Mouse (Mus musculus): ENCODE results near the gene Tmem98. TPM values are rescaled to one million over a fixed set of nuclear protein-coding genes. Genes with fewer than 3 reads are reported as not detected.

Gene Tmem98
- polyA plus RNA-seq, 1 experiment from 2014 or later, result 92.7 TPM

DNA sequence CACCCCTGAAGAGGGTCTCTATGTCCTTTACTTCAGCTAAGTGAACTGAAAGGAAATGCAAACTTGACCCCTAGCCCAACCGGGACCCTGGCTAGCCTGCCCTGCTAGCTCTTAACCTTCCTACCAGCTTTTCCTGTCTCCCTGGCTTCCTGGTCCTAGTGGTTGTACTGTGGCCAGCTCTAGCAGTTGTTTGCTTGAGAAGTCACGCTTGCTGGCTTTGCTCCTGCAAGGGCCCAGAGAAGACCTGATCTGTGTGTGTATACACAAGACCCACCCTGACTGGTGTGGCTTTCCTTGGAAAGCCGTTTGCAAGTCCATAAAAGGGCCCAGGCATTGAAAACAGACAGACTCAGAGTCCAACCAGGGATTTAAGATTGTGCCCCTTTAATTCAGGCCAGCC lies 7.3 kb upstream of the Tmem98 start:
- Histone ChIP-seq H3K9me3 (ENCODE audit: control insufficient read depth, low read length) (no peaks in the 10 kb centered on the region), H3K4me2 (ENCODE audit: low read depth, low read length, severe bottlenecking) (no peak overlapping the region), H3K36me3 (ENCODE audit: control insufficient read depth, insufficient read depth, low read length) (no peaks in the 10 kb centered on the region), H3K27me3 (ENCODE audit: control insufficient read depth, insufficient read depth, low read length) (no peaks in the 10 kb centered on the region), H3K9ac (ENCODE audit: low read length) (no peak overlapping the region), H3K4me1 (replicated peaks; ENCODE audit: control insufficient read depth, insufficient read depth, low read length) (no peaks in the 10 kb centered on the region), H3K4me3 (ENCODE audit: low read depth, low read length) (no peak overlapping the region), H3K27ac (ENCODE audit: low read depth, low read length) (no peak overlapping the region)
- ATAC-seq (replicated peaks; ENCODE audit: low FRiP score) (no peak), DNase-seq (ENCODE audit: low spot score) (no peak)
- WGBS, result 75% methylated on average over 3 of the region's 3 CpGs

DNA sequence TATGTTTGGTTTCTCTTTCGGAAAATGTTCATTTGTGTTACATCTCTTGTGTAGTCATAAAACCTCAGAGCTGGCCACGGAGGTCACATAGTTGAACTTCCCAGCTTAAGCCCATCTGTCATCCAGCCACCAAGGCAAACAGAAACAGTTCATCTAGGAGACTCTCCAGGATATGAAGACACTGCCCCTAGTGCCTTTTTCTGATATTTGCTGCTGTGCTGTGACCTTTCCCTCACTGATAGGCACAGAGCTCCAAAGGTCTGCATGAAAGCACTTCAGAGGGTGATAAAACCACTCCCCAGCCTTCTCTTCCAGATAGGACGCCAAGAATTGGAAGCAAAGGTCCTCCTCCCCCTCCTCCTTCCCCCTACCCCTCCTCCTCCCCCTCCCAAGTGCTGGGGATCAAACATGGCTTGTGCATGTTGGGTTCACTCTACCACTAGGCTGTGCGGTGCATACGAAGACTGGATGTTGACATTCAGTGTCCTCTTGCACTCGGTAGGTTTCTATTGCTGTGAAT lies 1.4 kb upstream of the Tmem98 start:
- Histone ChIP-seq H3K36me3 (ENCODE audit: control insufficient read depth, insufficient read depth, low read length) (no peaks in the 10 kb centered on the region), H3K27ac (ENCODE audit: low read depth, low read length) (no peak overlapping the region), H3K9me3 (ENCODE audit: control insufficient read depth, low read length) (no peaks in the 10 kb centered on the region), H3K4me2 (ENCODE audit: low read depth, low read length, severe bottlenecking) (no peak overlapping the region), H3K27me3 (ENCODE audit: control insufficient read depth, insufficient read depth, low read length) (no peaks in the 10 kb centered on the region), H3K4me3 (ENCODE audit: low read depth, low read length) (no peak overlapping the region), H3K9ac (ENCODE audit: low read length) (no peak overlapping the region), H3K4me1 (replicated peaks; ENCODE audit: control insufficient read depth, insufficient read depth, low read length) (peaks cover 8% of the 10 kb centered on the region)
- 67% methylated on average over 6 of the region's 6 CpGs for WGBS
- DNase-seq (ENCODE audit: low spot score) (no peak), ATAC-seq (replicated peaks; ENCODE audit: low FRiP score) (no peak)

GRCm38 (mm10) chr11:80809666-80809992 lies 346 bp upstream of the Tmem98 start:
- Histone ChIP-seq H3K27me3 (ENCODE audit: control insufficient read depth, insufficient read depth, low read length) (no peaks in the 10 kb centered on the region), H3K4me3 (ENCODE audit: low read depth, low read length) (peak overlapping the region; percentile 54), H3K9ac (ENCODE audit: low read length) (peak overlapping the region; percentile 92), H3K27ac (ENCODE audit: low read depth, low read length) (peak overlapping the region; percentile 66; the same call in 1 of the 2 replicates), H3K4me2 (ENCODE audit: low read depth, low read length, severe bottlenecking) (peak overlapping the region; percentile 90), H3K36me3 (ENCODE audit: control insufficient read depth, insufficient read depth, low read length) (no peaks in the 10 kb centered on the region), H3K9me3 (ENCODE audit: control insufficient read depth, low read length) (no peaks in the 10 kb centered on the region), H3K4me1 (replicated peaks; ENCODE audit: control insufficient read depth, insufficient read depth, low read length) (peaks cover 8% of the 10 kb centered on the region)
- DNase-seq (ENCODE audit: low spot score), result no peak
- ATAC-seq (replicated peaks; ENCODE audit: low FRiP score), result peak; percentile 29; the same call in 1 of the 2 replicates
- 49% methylated on average over 6 of the region's 6 CpGs for WGBS

- peaks cover 4% of the 10 kb centered on the region; the same call in 1 of the 2 replicates for H3K36me3 ChIP-seq (ENCODE audit: control insufficient read depth, insufficient read depth, low read length)
- H3K4me2 ChIP-seq (ENCODE audit: low read depth, low read length, severe bottlenecking), result peak overlapping the region; percentile 90
- ATAC-seq (replicated peaks; ENCODE audit: low FRiP score) (no peak), DNase-seq (ENCODE audit: low spot score) (no peak)
- H3K27me3 ChIP-seq (ENCODE audit: control insufficient read depth, insufficient read depth, low read length), result no peaks in the 10 kb centered on the region
- no peaks in the 10 kb centered on the region for H3K9me3 ChIP-seq (ENCODE audit: control insufficient read depth, low read length)
- H3K4me3 ChIP-seq (ENCODE audit: low read depth, low read length), result peak overlapping the region; percentile 54
- WGBS, result 25% methylated on average over 5 of the region's 5 CpGs
- H3K9ac ChIP-seq (ENCODE audit: low read length), result peak overlapping the region; percentile 92
- H3K4me1 ChIP-seq (replicated peaks; ENCODE audit: control insufficient read depth, insufficient read depth, low read length), result peaks cover 8% of the 10 kb centered on the region
- no peak overlapping the region for H3K27ac ChIP-seq (ENCODE audit: low read depth, low read length)
These were observed 1.2 kb downstream of the Tmem98 start for GRCm38 (mm10) chr11:80811156-80811555.

DNA sequence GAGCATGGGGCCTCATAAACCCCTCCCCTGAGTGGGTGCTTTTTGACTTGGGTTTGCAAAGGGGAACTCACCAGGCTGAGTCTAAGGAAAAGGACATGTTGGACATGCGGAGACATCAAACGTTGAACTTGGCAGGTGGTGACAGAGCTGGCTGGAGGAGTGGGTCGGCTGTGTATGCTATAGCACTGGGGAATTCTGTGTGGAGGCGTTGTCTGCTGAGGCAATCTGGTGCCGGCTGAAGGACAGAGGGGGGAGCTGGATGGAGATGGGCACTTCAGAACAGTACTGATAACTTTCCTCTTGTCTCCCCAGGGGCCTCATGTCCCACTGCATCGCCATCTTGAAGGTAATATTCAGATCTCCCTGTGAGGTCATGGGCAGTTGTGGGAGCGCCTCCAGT lies 5.4 kb downstream of the Tmem98 start:
- no peak overlapping the region for H3K27ac ChIP-seq (ENCODE audit: low read depth, low read length)
- no peak overlapping the region for H3K9ac ChIP-seq (ENCODE audit: low read length)
- no peaks in the 10 kb centered on the region for H3K9me3 ChIP-seq (ENCODE audit: control insufficient read depth, low read length)
- H3K4me1 ChIP-seq (replicated peaks; ENCODE audit: control insufficient read depth, insufficient read depth, low read length), result peaks cover 7% of the 10 kb centered on the region
- no peak overlapping the region for H3K4me3 ChIP-seq (ENCODE audit: low read depth, low read length)
- WGBS, result 89% methylated on average over 7 of the region's 7 CpGs
- H3K36me3 ChIP-seq (ENCODE audit: control insufficient read depth, insufficient read depth, low read length), result peaks cover 4% of the 10 kb centered on the region; the same call in 1 of the 2 replicates
- DNase-seq (ENCODE audit: low spot score) (no peak), ATAC-seq (replicated peaks; ENCODE audit: low FRiP score) (no peak)
- H3K4me2 ChIP-seq (ENCODE audit: low read depth, low read length, severe bottlenecking), result no peak overlapping the region
- no peaks in the 10 kb centered on the region for H3K27me3 ChIP-seq (ENCODE audit: control insufficient read depth, insufficient read depth, low read length)

DNA sequence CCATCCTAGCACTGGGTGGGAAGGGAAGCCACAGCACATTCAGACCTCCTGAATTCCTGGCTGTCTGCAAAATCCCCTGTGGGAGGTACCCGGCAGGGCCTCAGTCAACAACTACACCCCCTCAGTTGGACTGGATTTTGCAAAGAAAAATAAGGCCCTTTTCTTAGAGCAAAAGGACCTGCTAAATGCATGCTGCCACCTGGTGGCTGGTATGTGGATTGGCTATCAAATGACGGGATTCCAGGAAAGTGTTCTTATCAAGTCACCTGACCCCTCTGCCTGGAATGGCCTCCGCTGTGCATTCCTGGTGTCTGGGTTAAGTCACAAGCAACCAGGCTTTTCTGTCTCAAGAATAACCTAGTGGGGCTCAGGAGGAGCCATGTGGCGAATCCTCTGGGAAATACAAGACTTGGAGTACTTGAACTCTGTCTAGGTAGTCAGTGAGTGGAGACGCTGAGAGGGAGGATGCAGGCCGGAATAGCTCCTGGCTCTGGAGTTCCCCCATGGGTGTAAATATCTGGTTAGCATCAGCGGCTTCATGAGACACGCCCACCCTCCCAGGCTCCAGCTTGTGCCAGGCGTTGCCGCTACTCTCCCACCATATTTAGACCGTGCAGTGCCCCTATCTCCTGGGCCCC lies 8.2 kb downstream of the Tmem98 start:
- Histone ChIP-seq H3K9me3 (ENCODE audit: control insufficient read depth, low read length) (no peaks in the 10 kb centered on the region), H3K4me3 (ENCODE audit: low read depth, low read length) (no peak overlapping the region), H3K27me3 (ENCODE audit: control insufficient read depth, insufficient read depth, low read length) (no peaks in the 10 kb centered on the region), H3K9ac (ENCODE audit: low read length) (no peak overlapping the region), H3K36me3 (ENCODE audit: control insufficient read depth, insufficient read depth, low read length) (peaks cover 4% of the 10 kb centered on the region; the same call in 1 of the 2 replicates), H3K27ac (ENCODE audit: low read depth, low read length) (no peak overlapping the region), H3K4me1 (replicated peaks; ENCODE audit: control insufficient read depth, insufficient read depth, low read length) (0 out of 2 replicates have a peak, but pooled peaks cover 2% of the 10 kb centered on the region), H3K4me2 (ENCODE audit: low read depth, low read length, severe bottlenecking) (no peak overlapping the region)
- peak; percentile 81 for DNase-seq (ENCODE audit: low spot score)
- ATAC-seq (replicated peaks; ENCODE audit: low FRiP score), result 0 out of 2 replicates have a peak, but pooled peaks have one; percentile 39
- 36% methylated on average over 11 of the region's 11 CpGs for WGBS

- Histone ChIP-seq H3K9ac (ENCODE audit: low read length) (no peak overlapping the region), H3K4me3 (ENCODE audit: low read depth, low read length) (no peak overlapping the region), H3K27ac (ENCODE audit: low read depth, low read length) (no peak overlapping the region), H3K27me3 (ENCODE audit: control insufficient read depth, insufficient read depth, low read length) (no peaks in the 10 kb centered on the region), H3K4me1 (replicated peaks; ENCODE audit: control insufficient read depth, insufficient read depth, low read length) (0 out of 2 replicates have a peak, but pooled peaks cover 2% of the 10 kb centered on the region), H3K36me3 (ENCODE audit: control insufficient read depth, insufficient read depth, low read length) (peaks cover 4% of the 10 kb centered on the region; the same call in 1 of the 2 replicates), H3K9me3 (ENCODE audit: control insufficient read depth, low read length) (no peaks in the 10 kb centered on the region), H3K4me2 (ENCODE audit: low read depth, low read length, severe bottlenecking) (no peak overlapping the region)
- ATAC-seq (replicated peaks; ENCODE audit: low FRiP score), result no peak
- WGBS, result 91% methylated on average over 3 of the region's 3 CpGs
- DNase-seq (ENCODE audit: low spot score), result no peak
These were observed 10.1 kb downstream of the Tmem98 start for GRCm38 (mm10) chr11:80820085-80820484.

- Histone ChIP-seq H3K36me3 (ENCODE audit: control insufficient read depth, insufficient read depth, low read length) (no peaks in the 10 kb centered on the region; the same call in 1 of the 2 replicates), H3K27me3 (ENCODE audit: control insufficient read depth, insufficient read depth, low read length) (no peaks in the 10 kb centered on the region), H3K4me1 (replicated peaks; ENCODE audit: control insufficient read depth, insufficient read depth, low read length) (0 out of 2 replicates have a peak, but pooled peaks cover 2% of the 10 kb centered on the region), H3K4me2 (ENCODE audit: low read depth, low read length, severe bottlenecking) (no peak overlapping the region), H3K9me3 (ENCODE audit: control insufficient read depth, low read length) (no peaks in the 10 kb centered on the region), H3K9ac (ENCODE audit: low read length) (no peak overlapping the region), H3K27ac (ENCODE audit: low read depth, low read length) (no peak overlapping the region), H3K4me3 (ENCODE audit: low read depth, low read length) (no peak overlapping the region)
- ATAC-seq (replicated peaks; ENCODE audit: low FRiP score) (no peak), DNase-seq (ENCODE audit: low spot score) (peak; percentile 58)
- WGBS, result 48% methylated on average over 14 of the region's 14 CpGs
These were observed 11.3 kb downstream of the Tmem98 start for GRCm38 (mm10) chr11:80821296-80821695.

- no peak overlapping the region for H3K9ac ChIP-seq (ENCODE audit: low read length)
- no peaks in the 10 kb centered on the region; the same call in 1 of the 2 replicates for H3K36me3 ChIP-seq (ENCODE audit: control insufficient read depth, insufficient read depth, low read length)
- H3K9me3 ChIP-seq (ENCODE audit: control insufficient read depth, low read length), result no peaks in the 10 kb centered on the region
- ATAC-seq (replicated peaks; ENCODE audit: low FRiP score) (no peak), DNase-seq (ENCODE audit: low spot score) (no peak)
- no peak overlapping the region for H3K4me3 ChIP-seq (ENCODE audit: low read depth, low read length)
- no peak overlapping the region for H3K4me2 ChIP-seq (ENCODE audit: low read depth, low read length, severe bottlenecking)
- WGBS, result 84% methylated on average over 9 of the region's 9 CpGs
- H3K4me1 ChIP-seq (replicated peaks; ENCODE audit: control insufficient read depth, insufficient read depth, low read length), result 0 out of 2 replicates have a peak, but pooled peaks cover 2% of the 10 kb centered on the region
- no peak overlapping the region for H3K27ac ChIP-seq (ENCODE audit: low read depth, low read length)
- H3K27me3 ChIP-seq (ENCODE audit: control insufficient read depth, insufficient read depth, low read length), result no peaks in the 10 kb centered on the region
These were observed 11.8 kb downstream of the Tmem98 start for GRCm38 (mm10) chr11:80821794-80822193.

All from forebrain, embryonic 11.5 days (tissue).